Mouse (Mus musculus) stomach, embryonic 14.5 days (tissue): ENCODE data around the gene Ndufa8. TPM values are rescaled to one million over a fixed set of nuclear protein-coding genes. Genes with fewer than 3 reads are reported as not detected.

Source experiments
- ATAC-seq: fragments of 200-750 bp; cut with Nextera tagmentation; 2 replicates; pipeline ENCODE4 v1.8.0; 2017; ENCODE audit warnings: low read depth, moderate TSS enrichment; ENCODE audit not compliant: insufficient number of reproducible peaks, insufficient read depth, low FRiP score
- H3K27ac ChIP-seq: fragments of 300-500 bp; sonication (generic); 2 replicates; pipeline ENCODE4 v1.5.1; 2014; ENCODE audit warnings: mild to moderate bottlenecking, low read length, moderate library complexity, mixed read lengths
- H3K27me3 ChIP-seq: fragments of 300-500 bp; sonication (generic); 2 replicates; pipeline ENCODE4 v1.6.1; 2014; ENCODE audit warnings: low read length, control low read depth, mixed read lengths; ENCODE audit not compliant: control insufficient read depth, insufficient read depth
- H3K36me3 ChIP-seq: fragments of 300-500 bp; sonication (generic); 2 replicates; pipeline ENCODE4 v1.6.1; 2014; ENCODE audit warnings: mild to moderate bottlenecking, control low read depth, low read length, moderate library complexity, mixed read lengths; ENCODE audit not compliant: control insufficient read depth, insufficient read depth
- H3K4me1 ChIP-seq: fragments of 300-500 bp; sonication (generic); 2 replicates; pipeline ENCODE4 v1.6.1; 2014; ENCODE audit warnings: low read length, control low read depth, mixed read lengths; ENCODE audit not compliant: control insufficient read depth, insufficient read depth
- H3K4me2 ChIP-seq: fragments of 300-500 bp; sonication (generic); replicated peaks from 2 replicates; pipeline ENCODE4 v1.6.1; 2014; ENCODE audit warnings: low read depth, low read length, control low read depth
- H3K4me3 ChIP-seq: fragments of 300-500 bp; sonication (generic); 2 replicates; pipeline ENCODE4 v1.5.1; 2014; ENCODE audit warnings: low read depth, low read length, control low read depth
- H3K9ac ChIP-seq: fragments of 300-500 bp; sonication (generic); replicated peaks from 2 replicates; pipeline ENCODE4 v1.6.1; 2014; ENCODE audit warnings: low read depth, mild to moderate bottlenecking, control low read depth, low read length, moderate library complexity, mixed read lengths
- H3K9me3 ChIP-seq: fragments of 300-500 bp; sonication (generic); 2 replicates; pipeline ENCODE4 v1.6.1; 2016; ENCODE audit warnings: low read depth, low read length, control low read depth; ENCODE audit not compliant: control insufficient read depth
- WGBS: fragments of 180-500 bp; shearing (Covaris S2); extraction: QIAGEN DNeasy Blood & Tissue Kit; methylation state at CpG from one replicate; pipeline ENCODE4 v1.1.7; 2014; 5-methylcytosine and 5-hydroxymethylcytosine counted together
- polyA plus RNA-seq: library from polyadenylated mRNA; unstranded; fragments of >200 nt; fragmentation: Nextera tagmentation; extraction: Ambion mirVana; gene quantifications from 2 replicates; pipeline ENCODE4 v1.2.1, GENCODE M21; 2014

Gene Ndufa8
- polyA plus RNA-seq, 1 experiment from 2014 or later = 238 TPM

GRCm38 (mm10) chr2:36085041-36085440, 35.8 kb upstream of the Ndufa8 start:
- ATAC-seq = no peak
- H3K27me3 ChIP-seq = peaks cover 18% of the 10 kb centered on the region
- no peak overlapping the region for H3K4me3 ChIP-seq
- H3K36me3 ChIP-seq = no peaks in the 10 kb centered on the region
- H3K9me3 ChIP-seq = no peaks in the 10 kb centered on the region
- no peak overlapping the region for H3K27ac ChIP-seq
- peaks cover 7% of the 10 kb centered on the region; the same call in 1 of the 2 replicates for H3K4me1 ChIP-seq
- no peak overlapping the region for H3K4me2 ChIP-seq
- 92% methylated on average over 1 of the region's 1 CpGs for WGBS
- no peak overlapping the region for H3K9ac ChIP-seq

- Histone ChIP-seq H3K27me3 (peaks cover 8% of the 10 kb centered on the region), H3K4me3 (no peak overlapping the region), H3K27ac (no peak overlapping the region), H3K4me1 (peaks cover 7% of the 10 kb centered on the region; the same call in 1 of the 2 replicates), H3K9ac (no peak overlapping the region), H3K9me3 (no peaks in the 10 kb centered on the region), H3K4me2 (no peak overlapping the region), H3K36me3 (no peaks in the 10 kb centered on the region)
- no peak for ATAC-seq
- 85% methylated on average over 9 of the region's 9 CpGs for WGBS
Measured at GRCm38 (mm10) chr2:36082802-36083580, 33.8 kb upstream of the Ndufa8 start.

- H3K27me3 ChIP-seq = no peaks in the 10 kb centered on the region
- H3K4me2 ChIP-seq = no peak overlapping the region
- WGBS = 8% methylated on average over 9 of the region's 9 CpGs
- H3K27ac ChIP-seq = no peak overlapping the region
- no peaks in the 10 kb centered on the region for H3K36me3 ChIP-seq
- H3K4me3 ChIP-seq = no peak overlapping the region
- peaks cover 10% of the 10 kb centered on the region; the same call in 1 of the 2 replicates for H3K4me1 ChIP-seq
- no peak overlapping the region for H3K9ac ChIP-seq
- H3K9me3 ChIP-seq = no peaks in the 10 kb centered on the region
- ATAC-seq = 0 out of 2 replicates have a peak, but pooled peaks have one; percentile 56
Measured at GRCm38 (mm10) chr2:36081446-36081845, 32.2 kb upstream of the Ndufa8 start.

- 13% methylated on average over 11 of the region's 11 CpGs for WGBS
- no peak overlapping the region for H3K4me3 ChIP-seq
- no peaks in the 10 kb centered on the region for H3K36me3 ChIP-seq
- H3K4me1 ChIP-seq = peaks cover 10% of the 10 kb centered on the region; the same call in 1 of the 2 replicates
- H3K9ac ChIP-seq = no peak overlapping the region
- no peak overlapping the region for H3K4me2 ChIP-seq
- H3K9me3 ChIP-seq = no peaks in the 10 kb centered on the region
- H3K27me3 ChIP-seq = no peaks in the 10 kb centered on the region
- no peak overlapping the region for H3K27ac ChIP-seq
- no peak; the same call in 1 of the 2 replicates for ATAC-seq
Measured at GRCm38 (mm10) chr2:36077160-36077761, 28.1 kb upstream of the Ndufa8 start.

GRCm38 (mm10) chr2:36075210-36075609, 26.0 kb upstream of the Ndufa8 start:
- Histone ChIP-seq H3K4me3 (no peak overlapping the region), H3K4me1 (0 out of 2 replicates have a peak, but pooled peaks cover 3% of the 10 kb centered on the region), H3K9me3 (no peaks in the 10 kb centered on the region), H3K27ac (no peak overlapping the region), H3K9ac (no peak overlapping the region), H3K4me2 (no peak overlapping the region), H3K27me3 (no peaks in the 10 kb centered on the region), H3K36me3 (no peaks in the 10 kb centered on the region)
- 89% methylated on average over 5 of the region's 5 CpGs for WGBS
- no peak for ATAC-seq

GRCm38 (mm10) chr2:36073781-36074180, 24.6 kb upstream of the Ndufa8 start:
- H3K9me3 ChIP-seq = no peaks in the 10 kb centered on the region
- 57% methylated on average over 3 of the region's 3 CpGs for WGBS
- no peak overlapping the region for H3K9ac ChIP-seq

GRCm38 (mm10) chr2:36071660-36072305, 22.6 kb upstream of the Ndufa8 start:
- H3K4me3 ChIP-seq = no peak overlapping the region
- H3K9me3 ChIP-seq = no peaks in the 10 kb centered on the region
- 65% methylated on average over 8 of the region's 8 CpGs for WGBS
- H3K4me2 ChIP-seq = no peak overlapping the region
- H3K27me3 ChIP-seq = no peaks in the 10 kb centered on the region
- H3K4me1 ChIP-seq = no peaks in the 10 kb centered on the region
- no peak for ATAC-seq
- H3K9ac ChIP-seq = no peak overlapping the region
- no peaks in the 10 kb centered on the region for H3K36me3 ChIP-seq
- no peak overlapping the region for H3K27ac ChIP-seq

More at GRCm38 (mm10) chr2:36073781-36074180, 24.6 kb upstream of the Ndufa8 start:
- 0 out of 2 replicates have a peak, but pooled peaks have one; percentile 7 for ATAC-seq
- 0 out of 2 replicates have a peak, but pooled peaks cover 3% of the 10 kb centered on the region for H3K4me1 ChIP-seq
- H3K27me3 ChIP-seq = no peaks in the 10 kb centered on the region
- H3K27ac ChIP-seq = no peak overlapping the region
- H3K4me2 ChIP-seq = no peak overlapping the region
- no peaks in the 10 kb centered on the region for H3K36me3 ChIP-seq
- H3K4me3 ChIP-seq = no peak overlapping the region

GRCm38 (mm10) chr2:36067132-36067531, 17.9 kb upstream of the Ndufa8 start:
- WGBS = 60% methylated on average over 9 of the region's 9 CpGs
- H3K4me2 ChIP-seq = no peak overlapping the region
- no peaks in the 10 kb centered on the region for H3K36me3 ChIP-seq
- no peaks in the 10 kb centered on the region for H3K9me3 ChIP-seq
- no peaks in the 10 kb centered on the region for H3K4me1 ChIP-seq
- H3K27ac ChIP-seq = no peak overlapping the region
- H3K27me3 ChIP-seq = no peaks in the 10 kb centered on the region
- no peak overlapping the region for H3K4me3 ChIP-seq
- ATAC-seq = no peak
- H3K9ac ChIP-seq = no peak overlapping the region
